Mouse (Mus musculus): Measurements from ENCODE around the gene Tulp4.

- TF ChIP-seq CTCF (IDR thresholded peaks at IDR 0.05; ENCODE audit: low read depth) (no peak), EP300 (IDR thresholded peaks at IDR 0.05; ENCODE audit: low read depth) (no peak)
These were observed 35.1 kb downstream of the Tulp4 start for GRCm38 (mm10) chr17:6141344-6141743.
